ENCODE assay signal across 9 mouse cellular contexts in genomic region chr17:84157743-84158460, GRCm38 (mm10). TPM values are rescaled to one million over a fixed set of nuclear protein-coding genes. Genes with fewer than 3 reads are reported as not detected.
A peak's percentile ranks its signal among the peaks of the same experiment; 100 is the strongest.
DNase-seq lines count a peak whose midpoint lies in the region.
"Had no signal": no experiment of that assay in that cellular context is flagged by ENCODE, and none has a peak within 500 bp of the region (broad histone marks: within the 10 kb centered on the region; RNA-seq: fewer than 3 reads in every experiment).

No protein-coding gene starts in this region.

- intact Hi-C loops in gastrocnemius, postnatal 14 days (cut with DNase I; ENCODE audit: low total_unique reads) = no loop called here
- intact Hi-C loops in left cerebral cortex, postnatal 14 days (cut with DNase I) = no loop called here

- peak; percentile 3 for DNase-seq in gastrocnemius, postnatal 14 days
- no peak for DNase-seq in gastrocnemius, adult 18-20 months (ENCODE audit: low spot score)
- peak; percentile 35 for DNase-seq in testis, postnatal 10 days (ENCODE audit: low spot score)
- no peak for DNase-seq in testis, postnatal 14 days (ENCODE audit: low spot score)
- peak; percentile 6 for DNase-seq in liver
- DNase-seq in thymus, postnatal 25 days = peak; percentile 32
- no peak for DNase-seq in left cerebral cortex, postnatal 14 days (ENCODE audit: low spot score in 2 of 2)
- no peak for DNase-seq in frontal cortex, postnatal 36 days (ENCODE audit: low spot score in 2 of 2)
- DNase-seq: cerebellum, adult 8-10 months had no signal

RNA-seq across cellular contexts. Expression of gene Zfp36l2, which starts 29.8 kb away (rescaled TPM):
- 10 to 100 TPM; 17.0 to 21.3 TPM for total RNA-seq in gastrocnemius, postnatal 14 days (2021)
- total RNA-seq in gastrocnemius, adult 18-20 months (2021) = 10 to 100 TPM in 1 of 2 experiments, 1 to 10 TPM in 1; 7.4 to 10.8 TPM
- total RNA-seq in left cerebral cortex, postnatal 14 days (2021) = 10 to 100 TPM; 16.6 to 26.1 TPM

Comparison
In these comparisons a context has a peak if more than half of its experiments do, and no peak if none do; other contexts are left out.
1. DNase-seq: peak in gastrocnemius, postnatal 14 days (single experiment), testis, postnatal 10 days (single experiment), liver (single experiment) and thymus, postnatal 25 days (single experiment); none in gastrocnemius, adult 18-20 months (single experiment), testis, postnatal 14 days (single experiment), left cerebral cortex, postnatal 14 days (0 of 2) and frontal cortex, postnatal 36 days (0 of 2).